Mouse (Mus musculus) brain, embryonic 18.5 days (tissue): ENCODE data around the gene Zfy2.

Experiments used
- DNase-seq: peaks from one replicate; pipeline ENCODE4 v3.0.0-alpha.2; 2012; ENCODE audit warnings: low read depth, low spot score

Gene Zfy2

DNA sequence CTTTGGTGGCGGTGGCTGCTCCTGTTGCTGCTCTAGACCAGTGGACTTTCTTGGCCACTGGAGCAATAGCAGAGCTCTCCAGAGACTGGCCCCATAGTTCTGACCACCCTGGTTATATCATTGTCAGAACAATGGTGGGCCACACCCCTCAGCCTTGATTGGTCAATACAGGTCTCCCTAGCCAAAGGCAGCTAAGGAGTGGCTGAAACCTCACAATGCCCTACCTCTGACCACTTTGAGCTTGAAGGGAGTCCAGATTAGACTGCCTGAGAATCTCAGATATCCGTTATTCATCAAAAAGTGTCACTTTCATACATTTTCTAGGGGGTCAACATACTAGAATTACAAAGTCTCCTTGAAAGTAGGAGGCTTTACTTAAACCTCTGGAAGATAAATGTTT is at the start of gene Zfy2:
Zfy2 (minus strand) TSS at position 101 of the 400 bp plus-strand sequence.
- no peak for DNase-seq
